Mouse (Mus musculus) kidney, adult 18-20 months (tissue): ENCODE results near the gene 4930579F01Rik.

Experiments used
- DNase-seq: peaks from one replicate; pipeline ENCODE4 v3.0.0; 2021

Gene 4930579F01Rik

DNA sequence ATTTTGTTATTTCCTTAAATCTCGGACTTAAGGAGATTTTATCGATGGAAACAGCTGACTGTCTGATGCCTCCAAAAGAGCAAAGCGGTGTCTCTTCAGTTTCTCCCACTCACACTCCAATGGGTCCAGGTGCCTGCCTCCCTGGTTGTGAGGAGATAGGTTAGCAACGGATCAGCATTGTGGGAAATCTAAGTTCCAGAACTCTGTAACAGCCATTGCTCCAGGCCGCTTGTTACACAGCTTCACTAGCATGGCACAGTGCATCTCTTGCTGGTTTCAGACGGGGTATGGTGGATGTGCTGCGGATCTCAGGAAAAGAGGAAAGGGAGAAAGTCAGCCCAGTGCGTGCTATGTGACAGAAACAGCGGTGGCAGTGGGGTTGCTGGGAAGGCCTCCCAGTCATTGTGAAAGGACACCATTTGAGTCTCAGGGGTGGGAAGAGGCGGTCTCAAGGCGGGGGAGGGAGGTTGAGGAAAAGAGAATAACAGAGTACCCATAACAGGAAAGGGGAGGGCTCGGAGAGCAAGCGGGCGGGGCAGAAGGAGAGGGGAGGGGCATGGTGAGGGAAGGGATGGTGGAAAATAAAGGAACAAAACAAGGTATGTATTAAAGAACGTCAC is at the start of gene 4930579F01Rik:
Gene 4930579F01Rik (minus strand): TSS at position 143 of the 620 bp plus-strand sequence.
- no peak for DNase-seq

DNA sequence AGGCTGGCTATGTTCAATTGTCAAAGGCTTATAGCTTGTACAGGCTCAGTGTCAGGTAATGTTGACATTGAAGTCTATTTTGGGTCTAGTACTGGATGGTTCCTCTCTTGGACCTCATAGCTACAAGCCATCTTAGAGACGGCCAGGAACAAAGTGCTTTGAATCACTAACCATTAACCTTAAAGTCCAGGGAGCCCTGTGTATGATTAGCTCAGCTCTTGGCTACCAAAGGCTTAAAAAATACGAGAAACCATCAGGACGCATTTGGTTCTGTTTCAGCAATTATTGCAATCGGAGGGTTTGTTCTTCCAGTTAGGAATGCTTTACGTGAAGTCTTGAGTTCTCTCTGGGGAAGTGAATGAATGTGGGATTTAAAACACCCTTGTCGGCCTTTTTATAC is 49.3 kb upstream of the 4930579F01Rik start:
- DNase-seq: peak; percentile 34

GRCm38 (mm10) chr3:138242021-138242726 is 48.5 kb upstream of the 4930579F01Rik start:
- peak; percentile 35 for DNase-seq

DNA sequence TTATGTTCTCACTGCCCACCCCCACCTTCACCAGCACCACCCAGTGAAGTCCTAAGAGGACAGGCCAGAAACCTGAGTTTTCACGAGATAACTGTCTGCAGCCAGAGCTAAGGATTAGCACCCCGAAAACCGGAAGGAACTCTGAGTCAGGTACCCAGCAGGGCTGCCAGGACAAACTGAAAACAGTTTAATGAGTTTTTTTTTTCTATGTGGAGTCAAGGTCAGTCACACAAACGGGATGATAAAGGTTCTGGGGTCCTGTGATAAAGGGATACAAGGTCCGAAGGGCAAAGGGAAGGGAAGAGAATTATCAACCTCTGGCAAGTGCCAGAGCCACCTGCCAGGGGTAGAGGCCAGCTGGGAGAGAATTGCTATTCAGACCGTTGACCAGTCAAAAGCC is 47.7 kb upstream of the 4930579F01Rik start:
- DNase-seq: peak; percentile 38

GRCm38 (mm10) chr3:138240942-138241341 is 47.3 kb upstream of the 4930579F01Rik start:
- no peak for DNase-seq

DNA sequence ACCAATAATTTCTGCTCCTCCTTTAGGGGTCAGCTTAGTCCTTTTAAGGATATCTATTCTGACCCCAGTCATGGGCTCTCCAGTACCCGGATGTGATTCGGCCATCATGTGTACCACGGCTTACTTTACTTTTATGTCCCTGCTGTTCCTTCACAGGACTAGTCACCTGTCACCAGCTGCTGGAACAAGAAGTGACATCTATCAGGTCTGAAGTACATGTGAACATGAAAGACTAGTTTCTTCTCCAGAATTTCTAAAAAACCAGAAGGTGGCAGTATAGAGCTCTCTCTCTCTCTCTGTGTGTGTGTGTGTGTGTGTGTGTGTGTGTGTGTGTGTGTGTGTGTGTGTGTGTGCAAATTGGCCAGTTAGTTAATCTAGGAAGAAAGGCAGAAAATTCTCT is 46.8 kb upstream of the 4930579F01Rik start:
- DNase-seq: peak; percentile 33

- no peak for DNase-seq
Measured at GRCm38 (mm10) chr3:138239461-138239860, 45.8 kb upstream of the 4930579F01Rik start.

GRCm38 (mm10) chr3:138238046-138238445 is 44.4 kb upstream of the 4930579F01Rik start:
- DNase-seq: no peak

DNA sequence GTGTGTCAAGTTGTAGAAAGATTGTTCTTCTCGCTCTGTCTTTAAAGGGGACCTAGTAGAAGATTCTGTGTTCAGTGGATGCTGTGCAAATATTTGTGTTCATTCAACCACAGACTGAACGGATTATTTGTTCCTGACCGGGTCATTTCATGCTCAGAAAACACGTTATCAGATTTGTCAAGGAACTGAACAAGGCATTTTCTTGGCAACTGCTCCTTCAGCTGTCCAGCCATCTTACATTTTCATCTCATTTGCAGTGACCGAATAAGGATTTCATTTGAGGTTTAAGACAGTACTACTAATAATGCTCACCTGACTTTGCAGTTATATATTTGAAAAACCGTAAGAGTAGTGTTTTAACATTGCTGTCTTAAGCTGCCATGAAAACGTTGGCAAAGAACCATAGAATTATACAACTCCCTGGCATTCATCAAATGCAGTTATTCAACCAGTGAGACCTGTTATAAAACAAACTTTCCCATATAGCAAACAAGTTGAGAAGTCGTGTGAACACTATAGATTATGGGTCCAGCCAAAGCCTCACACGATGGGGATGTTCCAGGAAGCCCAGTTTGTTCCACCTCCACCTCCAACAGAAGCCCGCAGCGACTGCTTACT is 43.0 kb upstream of the 4930579F01Rik start:
- DNase-seq: no peak

DNA sequence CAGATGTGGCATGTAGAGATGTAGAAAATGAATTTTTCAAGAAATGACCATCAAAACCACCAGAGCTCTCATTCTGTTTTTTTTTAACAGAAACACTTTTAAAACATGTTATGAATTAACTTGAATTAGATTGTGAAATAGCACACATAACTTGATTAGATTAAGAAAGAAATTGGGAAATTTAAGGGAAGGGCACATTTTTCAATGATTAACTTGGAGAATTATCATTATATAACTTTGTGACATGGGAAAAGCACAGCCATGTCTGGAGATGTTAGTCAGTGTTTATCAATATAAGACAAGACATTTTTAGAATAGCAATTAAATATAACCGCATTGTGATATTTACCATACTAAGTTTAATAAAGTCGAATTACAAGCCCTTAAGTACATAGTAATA is 37.9 kb upstream of the 4930579F01Rik start:
- DNase-seq: no peak

DNA sequence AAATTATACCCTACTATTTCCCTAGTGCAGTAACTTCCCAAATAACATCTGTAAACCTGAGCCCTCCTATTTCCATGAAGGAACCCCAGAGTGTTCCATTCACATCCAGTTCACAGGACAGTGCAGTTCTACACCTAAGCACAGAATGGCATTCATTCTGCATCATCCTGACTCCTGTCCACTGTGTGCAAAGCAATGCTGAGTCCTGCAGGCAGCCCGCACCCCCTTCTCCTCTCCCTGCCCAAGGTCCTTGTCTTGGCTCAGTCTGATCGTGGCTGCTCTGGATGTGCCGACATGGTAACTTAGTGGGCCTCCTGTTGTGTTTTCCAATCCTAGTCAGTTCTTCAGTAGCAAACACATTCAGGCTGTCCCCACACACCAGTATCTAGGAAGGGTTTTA is 36.6 kb upstream of the 4930579F01Rik start:
- DNase-seq: no peak

- DNase-seq: no peak
Measured at GRCm38 (mm10) chr3:138229448-138229847, 35.8 kb upstream of the 4930579F01Rik start.

DNA sequence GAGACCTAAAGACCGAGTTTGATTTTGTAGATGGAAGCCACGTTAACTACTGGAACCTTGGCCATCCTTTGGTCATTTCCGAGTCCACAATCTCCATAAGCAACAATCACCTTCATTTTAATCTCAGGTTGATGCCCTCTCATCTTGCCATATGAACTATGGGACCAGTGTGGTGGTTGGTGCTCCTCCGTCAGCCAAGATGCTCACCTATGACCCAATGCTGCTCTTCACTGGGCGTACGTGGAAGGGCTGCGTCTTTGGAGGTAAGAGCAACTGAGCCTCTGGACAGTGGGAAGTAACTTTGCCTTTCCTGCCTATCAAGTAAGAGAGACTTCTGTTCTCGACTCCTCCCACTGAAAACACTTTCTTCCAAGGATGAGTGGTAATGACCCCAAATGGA is 34.2 kb upstream of the 4930579F01Rik start:
- DNase-seq: no peak

DNA sequence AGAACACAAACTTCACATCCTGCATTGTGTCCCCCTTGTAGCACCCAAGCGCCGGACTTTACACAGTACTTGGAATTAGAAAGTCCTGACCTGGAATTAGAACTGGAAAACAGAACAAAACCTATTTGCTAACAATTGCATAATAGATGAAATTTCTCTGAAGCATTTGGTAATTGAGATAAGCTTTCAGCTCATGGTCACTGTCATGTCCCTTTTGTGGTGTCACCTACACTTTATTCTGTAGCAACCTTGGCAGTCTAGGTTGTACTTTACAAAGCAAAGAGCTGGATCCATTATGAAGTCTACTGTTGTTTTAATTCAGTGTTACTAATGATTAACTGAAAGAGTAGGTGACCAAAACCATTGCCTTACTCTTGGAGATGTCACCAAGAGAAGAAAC is 33.5 kb upstream of the 4930579F01Rik start:
- no peak for DNase-seq

DNA sequence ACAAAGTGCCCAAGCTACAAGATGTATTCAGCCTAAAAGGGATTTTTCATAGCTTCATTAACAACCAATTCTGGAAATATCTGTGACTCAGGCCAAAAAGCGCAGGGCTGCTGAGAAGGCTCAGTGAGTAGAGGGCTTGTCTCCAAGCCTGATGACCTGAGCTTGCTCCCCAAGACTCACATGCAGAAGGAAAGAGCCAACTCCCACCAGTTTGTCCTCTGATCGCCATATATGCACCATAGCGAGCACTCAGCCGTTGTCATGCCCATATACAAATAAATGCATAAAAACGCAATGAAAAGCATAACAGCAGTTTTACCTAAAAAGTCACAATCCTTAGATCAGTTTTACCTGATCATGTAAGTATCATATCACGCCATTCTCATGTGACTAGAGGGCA is 32.9 kb upstream of the 4930579F01Rik start:
- no peak for DNase-seq

GRCm38 (mm10) chr3:138225853-138226252 is 32.2 kb upstream of the 4930579F01Rik start:
- DNase-seq: peak; percentile 35

DNA sequence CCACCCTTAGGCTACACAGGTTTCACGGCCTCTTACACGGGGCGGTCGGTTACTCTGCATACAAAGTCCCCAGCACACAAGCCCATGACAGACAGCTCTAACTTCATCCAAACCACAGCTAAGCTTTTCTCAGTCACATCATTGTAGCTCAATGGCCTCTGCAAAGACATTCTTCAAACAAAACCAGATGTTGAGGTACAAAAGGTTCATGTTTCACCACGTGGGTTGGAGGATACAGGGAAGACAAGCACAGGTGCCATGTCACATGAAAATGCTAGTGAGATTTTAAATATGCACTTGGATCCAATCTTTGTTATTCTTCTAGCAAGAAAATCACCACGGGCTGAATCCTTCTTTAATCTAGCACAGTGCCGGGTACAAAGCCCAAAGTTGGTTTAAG is 31.7 kb upstream of the 4930579F01Rik start:
- DNase-seq: no peak

DNA sequence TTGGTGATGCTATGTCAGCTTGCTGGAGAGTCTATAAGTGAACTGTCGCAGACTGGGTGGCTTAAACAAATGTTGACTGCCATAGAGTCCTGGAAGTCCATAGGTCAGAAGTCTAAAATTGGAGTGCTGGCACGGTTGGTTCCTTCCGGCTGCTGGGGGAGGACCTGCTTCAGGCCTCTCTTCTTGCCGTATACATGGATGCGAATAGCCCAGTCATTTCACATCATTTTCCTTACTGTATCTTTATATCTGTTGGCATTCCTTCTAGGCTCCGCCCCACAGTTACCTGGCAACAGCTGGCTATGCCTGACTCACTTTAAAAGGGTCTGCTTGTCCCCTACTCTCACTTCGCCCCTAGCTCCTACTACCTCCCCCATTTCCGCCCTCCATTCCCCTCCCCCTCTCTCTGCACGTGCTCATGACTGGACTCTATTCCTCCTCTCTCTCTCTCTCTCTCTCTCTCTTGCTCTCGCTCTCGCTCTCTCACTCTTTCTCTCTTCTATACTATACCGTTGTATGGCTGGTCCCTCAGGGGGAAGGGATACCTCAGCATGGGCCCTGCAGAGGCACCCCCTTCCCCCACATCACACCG is 30.8 kb upstream of the 4930579F01Rik start:
- no peak for DNase-seq

GRCm38 (mm10) chr3:138222952-138223351 is 29.3 kb upstream of the 4930579F01Rik start:
- peak; percentile 72 for DNase-seq

DNA sequence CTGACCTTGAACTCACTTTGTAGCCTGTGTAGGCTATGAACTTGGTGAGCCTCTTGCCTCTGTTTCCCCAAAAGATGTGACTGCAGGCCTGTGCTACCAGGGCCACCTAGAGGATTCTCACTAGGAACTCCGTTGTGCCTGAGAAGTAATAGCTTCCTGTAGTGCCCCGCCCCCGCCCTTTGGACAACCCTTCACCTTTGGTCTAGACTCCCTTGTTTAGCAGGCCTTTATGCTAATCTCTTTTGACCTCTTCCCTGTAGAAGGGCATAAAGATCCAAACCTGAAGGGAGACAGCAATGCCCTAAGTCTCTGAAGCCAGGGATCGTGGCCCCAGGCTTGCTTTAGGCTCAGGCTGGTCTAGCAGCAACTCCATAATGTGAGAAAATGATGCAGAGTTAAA is 28.9 kb upstream of the 4930579F01Rik start:
- DNase-seq: no peak

- DNase-seq: no peak
Measured at GRCm38 (mm10) chr3:138221116-138221515, 27.5 kb upstream of the 4930579F01Rik start.

DNA sequence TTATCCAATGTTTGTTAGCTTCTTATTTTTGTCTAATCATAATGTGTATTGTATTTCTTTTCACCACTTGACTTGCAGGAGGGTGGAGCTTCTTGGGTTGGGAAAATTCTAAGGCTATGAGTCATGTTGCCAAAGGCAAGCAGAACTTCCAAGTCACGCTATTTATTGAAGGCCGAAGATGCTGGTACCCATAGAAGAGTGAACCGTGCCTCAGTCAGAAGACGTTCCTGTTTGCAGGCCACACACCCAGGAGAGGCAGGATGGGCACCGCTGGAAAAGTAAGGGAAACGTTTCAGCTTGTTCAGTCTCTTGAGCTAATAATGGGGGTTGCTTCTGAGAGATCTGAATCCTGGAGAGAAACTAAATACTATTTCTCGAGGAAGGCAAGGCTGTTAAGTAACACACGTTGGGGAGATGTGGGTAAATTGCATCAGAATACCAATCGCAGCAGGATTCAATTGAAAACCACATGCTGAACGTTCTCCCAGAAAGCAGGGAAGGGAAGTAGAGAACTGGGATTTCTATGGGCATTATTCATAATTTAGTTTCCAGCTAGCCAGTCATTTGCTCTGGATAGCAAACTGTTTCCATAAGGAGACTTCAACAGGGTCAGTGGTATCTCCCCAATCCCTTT is 24.1 kb upstream of the 4930579F01Rik start, which contains the start of gene Adh7:
Gene Adh7 (plus strand): TSS at position 130 of the 634 bp plus-strand sequence.
- no peak for DNase-seq

GRCm38 (mm10) chr3:138216091-138216490 is 22.5 kb upstream of the 4930579F01Rik start:
- no peak for DNase-seq
